Mouse (Mus musculus): ENCODE results near the gene Gnb1.

GRCm38 (mm10) chr4:155471406-155471805 lies 19.8 kb upstream of the Gnb1 start:
- no peak for TF ChIP-seq TCF12 (IDR thresholded peaks at IDR 0.05; ENCODE audit: insufficient read depth, poor library complexity, severe bottlenecking)
- TF ChIP-seq POLR2A (IDR thresholded peaks at IDR 0.05; ENCODE audit: insufficient read length, low read depth), result no peak
- no peak for TF ChIP-seq USF1 (IDR thresholded peaks at IDR 0.05; ENCODE audit: low read depth)
- no peak for TF ChIP-seq MYOD1 (IDR thresholded peaks at IDR 0.05; ENCODE audit: control insufficient read depth in 1 of 3, insufficient read length in 2 of 3, low read depth in 2 of 3)
- no peak for TF ChIP-seq MAX (IDR thresholded peaks at IDR 0.05; ENCODE audit: low read depth)
- TF ChIP-seq POLR2AphosphoS2 (IDR thresholded peaks at IDR 0.05; ENCODE audit: insufficient read length, low read depth), result no peak
- TF ChIP-seq CEBPB (IDR thresholded peaks at IDR 0.05; ENCODE audit: insufficient read depth, poor library complexity, severe bottlenecking), result no peak
- no peak for TF ChIP-seq TCF3 (IDR thresholded peaks at IDR 0.05; ENCODE audit: insufficient read length, low read depth)
- no peak for TF ChIP-seq REST (IDR thresholded peaks at IDR 0.05; ENCODE audit: insufficient read depth, insufficient read length)
- no peak for TF ChIP-seq SRF (IDR thresholded peaks at IDR 0.05; ENCODE audit: control insufficient read depth, insufficient read length, low read depth)
- no peak for TF ChIP-seq MYOG (IDR thresholded peaks at IDR 0.05; ENCODE audit: control insufficient read depth in 1 of 3, insufficient read depth in 1 of 3, insufficient read length in 2 of 3, low read depth in 2 of 3)
